Mouse (Mus musculus): ENCODE data around the gene Slc17a1. TPM values are rescaled to one million over a fixed set of nuclear protein-coding genes. Genes with fewer than 3 reads are reported as not detected.

The Slc17a1 gene
- total and polyA plus RNA-seq, 2 experiments from 2014 or later = not detected

DNA sequence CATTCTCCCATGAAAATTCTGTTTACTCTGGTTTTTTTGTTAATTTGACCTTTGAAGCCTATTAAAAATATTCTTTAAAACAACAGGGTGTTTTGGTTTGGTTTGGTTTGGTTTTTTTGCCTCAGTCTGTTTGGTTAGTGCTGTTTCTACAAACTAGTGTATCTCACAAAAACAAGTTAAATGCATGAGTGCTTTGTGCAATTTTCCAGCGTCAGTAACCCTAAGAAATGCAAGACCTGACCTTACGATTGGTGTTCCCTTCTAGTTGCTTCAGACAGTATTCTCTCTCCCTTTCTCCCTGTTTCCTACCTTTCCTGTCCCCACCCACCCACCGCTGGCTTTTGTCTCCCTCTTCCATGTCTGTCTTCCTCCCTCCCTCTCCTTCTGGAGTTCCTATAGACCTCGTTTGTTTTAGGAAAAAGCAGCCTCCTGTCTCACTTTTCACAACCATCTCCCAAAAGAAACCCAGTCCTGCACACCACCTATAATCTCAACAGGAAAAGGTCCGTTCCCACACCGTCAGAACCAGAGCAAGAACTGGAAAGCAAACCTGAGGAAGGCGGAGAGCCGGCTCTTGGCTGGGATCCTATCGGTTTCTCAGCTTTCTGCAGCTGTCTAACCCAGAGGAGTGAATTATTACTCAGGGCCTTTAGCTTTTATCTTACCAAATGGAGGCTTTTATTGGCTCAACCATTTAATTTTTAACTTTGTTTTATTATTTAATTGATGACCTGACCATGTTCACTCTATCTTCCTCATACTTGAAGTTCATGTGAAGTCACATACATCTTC is 47.0 kb downstream of the Slc17a1 start, which contains the start of gene Slc17a4:
Gene Slc17a4 (minus strand): TSS at position 634 of the 792 bp plus-strand sequence.
- WGBS = 78% methylated on average over 9 of the region's 9 CpGs
- TF ChIP-seq CTCF (IDR thresholded peaks at IDR 0.05) = no peak

DNA sequence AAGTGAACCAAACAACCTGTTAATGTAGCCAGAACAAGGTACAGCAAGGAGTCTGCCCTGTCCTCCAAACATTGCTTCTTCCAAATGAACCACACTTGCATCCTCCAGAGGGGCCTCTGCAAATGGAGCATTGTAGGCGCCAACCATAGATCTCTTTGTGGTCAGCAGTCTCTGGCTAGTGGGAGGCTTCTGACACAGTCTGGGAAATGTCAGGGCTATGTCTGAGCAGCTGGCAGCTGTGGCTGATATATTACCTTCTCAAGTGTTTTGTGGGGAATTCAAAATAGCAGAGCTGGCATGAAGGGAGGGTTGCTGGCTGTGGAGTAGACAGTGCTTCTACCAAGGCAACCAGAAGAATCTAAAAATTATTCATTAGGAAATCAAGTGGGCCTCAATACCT is 48.6 kb downstream of the Slc17a1 start:
- H3K4me1 ChIP-seq (ENCODE audit: insufficient read depth, low read length) = no peaks in the 10 kb centered on the region
- H3K27ac ChIP-seq (ENCODE audit: low read depth, low read length) = no peak overlapping the region
- H3K27me3 ChIP-seq (ENCODE audit: insufficient read depth, low read length) = no peaks in the 10 kb centered on the region
- ATAC-seq (ENCODE audit: low FRiP score) (no peak), DNase-seq (ENCODE audit: low spot score) (no peak)
- 100% methylated on average over 1 of the region's 1 CpGs for WGBS
- no peaks in the 10 kb centered on the region for H3K9me3 ChIP-seq (ENCODE audit: low read length)
- no peak overlapping the region for H3K4me3 ChIP-seq (ENCODE audit: low read depth, low read length)
- no peak overlapping the region for H3K9ac ChIP-seq (replicated peaks; ENCODE audit: low read length, poor library complexity, severe bottlenecking)
- TF ChIP-seq CTCF (IDR thresholded peaks at IDR 0.05) = no peak
- no peak overlapping the region for H3K4me2 ChIP-seq (ENCODE audit: low read depth, low read length, poor library complexity, severe bottlenecking)
- no peaks in the 10 kb centered on the region for H3K36me3 ChIP-seq (ENCODE audit: insufficient read depth, low read length)

More for the DNA sequence above, 47.0 kb downstream of the Slc17a1 start, which contains the start of gene Slc17a4:
- no peak for DNase-seq (ENCODE audit: low spot score)
- ATAC-seq (ENCODE audit: low FRiP score) = no peak
- Histone ChIP-seq H3K4me3 (ENCODE audit: low read depth, low read length) (no peak within 1 kb of the TSS), H3K27ac (ENCODE audit: low read depth, low read length) (no peak within 1 kb of the TSS), H3K4me2 (ENCODE audit: low read depth, low read length, poor library complexity, severe bottlenecking) (no peak within 1 kb of the TSS), H3K4me1 (ENCODE audit: insufficient read depth, low read length) (no peaks in the 10 kb centered on the region), H3K9ac (replicated peaks; ENCODE audit: low read length, poor library complexity, severe bottlenecking) (no peak within 1 kb of the TSS), H3K9me3 (ENCODE audit: low read length) (no peaks in the 10 kb centered on the region), H3K27me3 (ENCODE audit: insufficient read depth, low read length) (no peaks in the 10 kb centered on the region), H3K36me3 (ENCODE audit: insufficient read depth, low read length) (no peaks in the 10 kb centered on the region)

DNA sequence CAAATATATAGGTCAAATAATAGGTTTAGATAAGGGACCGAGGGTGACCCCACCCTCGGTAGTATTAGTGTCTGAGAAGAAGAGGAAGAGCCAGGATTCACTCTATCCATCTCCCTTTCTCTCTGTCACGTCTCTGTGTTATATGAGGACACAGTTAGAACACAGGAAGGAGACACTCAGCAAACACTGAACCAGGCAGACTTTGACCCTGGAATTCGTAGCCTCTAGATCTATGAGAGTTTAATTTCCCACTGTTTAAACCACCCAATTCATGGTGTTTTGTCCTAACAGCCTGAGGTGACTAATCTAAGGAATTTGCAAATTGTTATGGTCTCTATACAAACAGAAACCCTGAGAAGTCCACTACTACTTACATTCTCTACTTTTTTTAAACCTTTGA is 50.1 kb downstream of the Slc17a1 start:
- H3K36me3 ChIP-seq (ENCODE audit: insufficient read depth, low read length) = no peaks in the 10 kb centered on the region
- 82% methylated on average over 4 of the region's 4 CpGs for WGBS
- TF ChIP-seq CTCF (IDR thresholded peaks at IDR 0.05) = no peak
- H3K27ac ChIP-seq (ENCODE audit: low read depth, low read length) = no peak overlapping the region
- no peaks in the 10 kb centered on the region for H3K4me1 ChIP-seq (ENCODE audit: insufficient read depth, low read length)
- H3K27me3 ChIP-seq (ENCODE audit: insufficient read depth, low read length) = no peaks in the 10 kb centered on the region
- no peak overlapping the region for H3K9ac ChIP-seq (replicated peaks; ENCODE audit: low read length, poor library complexity, severe bottlenecking)
- no peak overlapping the region for H3K4me2 ChIP-seq (ENCODE audit: low read depth, low read length, poor library complexity, severe bottlenecking)
- ATAC-seq (ENCODE audit: low FRiP score) = no peak
- H3K4me3 ChIP-seq (ENCODE audit: low read depth, low read length) = no peak overlapping the region
- H3K9me3 ChIP-seq (ENCODE audit: low read length) = no peaks in the 10 kb centered on the region
- no peak for DNase-seq (ENCODE audit: low spot score)

DNA sequence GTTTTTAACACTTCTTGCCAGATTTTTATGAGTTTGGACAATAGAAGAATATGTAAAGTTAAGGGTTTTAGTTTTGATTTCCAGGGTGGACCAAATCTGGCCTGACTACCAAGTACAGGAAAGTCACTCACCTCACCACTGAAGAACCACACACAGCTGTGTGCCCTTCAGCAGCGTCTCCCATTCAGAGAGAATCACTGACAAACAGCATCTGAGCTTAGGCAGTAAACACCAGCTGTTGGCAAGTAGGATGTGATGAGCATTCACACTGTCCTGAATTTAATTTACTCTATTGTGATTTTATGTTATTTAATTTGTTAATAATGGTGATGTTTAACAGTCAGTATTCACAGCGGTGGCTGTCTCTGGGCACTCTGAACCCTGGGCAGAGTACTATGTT is 58.2 kb downstream of the Slc17a1 start:
- no peak overlapping the region for H3K9ac ChIP-seq (replicated peaks; ENCODE audit: low read length, poor library complexity, severe bottlenecking)
- H3K4me3 ChIP-seq (ENCODE audit: low read depth, low read length) = no peak overlapping the region
- H3K4me2 ChIP-seq (ENCODE audit: low read depth, low read length, poor library complexity, severe bottlenecking) = no peak overlapping the region
- ATAC-seq (ENCODE audit: low FRiP score) (no peak), DNase-seq (ENCODE audit: low spot score) (no peak)
- no peaks in the 10 kb centered on the region for H3K27me3 ChIP-seq (ENCODE audit: insufficient read depth, low read length)
- no peak for TF ChIP-seq CTCF (IDR thresholded peaks at IDR 0.05)
- WGBS = 79% methylated on average over 2 of the region's 2 CpGs
- H3K4me1 ChIP-seq (ENCODE audit: insufficient read depth, low read length) = no peaks in the 10 kb centered on the region
- no peaks in the 10 kb centered on the region for H3K36me3 ChIP-seq (ENCODE audit: insufficient read depth, low read length)
- no peaks in the 10 kb centered on the region for H3K9me3 ChIP-seq (ENCODE audit: low read length)
- H3K27ac ChIP-seq (ENCODE audit: low read depth, low read length) = no peak overlapping the region

DNA sequence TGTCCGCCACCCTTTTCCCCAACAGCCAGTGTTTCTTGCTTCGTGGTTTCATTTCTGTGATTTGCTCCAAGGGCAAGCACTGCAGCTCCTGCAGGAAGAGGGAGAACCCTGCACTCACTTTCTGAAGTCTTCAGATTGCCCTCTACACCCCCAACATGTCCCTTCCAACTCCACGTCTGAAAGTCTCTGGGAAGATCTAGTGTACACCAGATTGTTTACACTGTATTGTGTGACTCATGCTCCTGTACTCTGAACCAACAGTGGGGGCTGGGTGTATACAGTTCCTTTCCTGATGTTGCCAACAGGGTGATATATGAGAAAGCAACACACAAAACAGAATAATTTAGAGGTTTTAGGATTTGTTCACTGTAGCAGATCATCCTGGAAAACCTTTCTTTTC is 61.1 kb downstream of the Slc17a1 start:
- Histone ChIP-seq H3K4me1 (ENCODE audit: insufficient read depth, low read length) (no peaks in the 10 kb centered on the region), H3K27ac (ENCODE audit: low read depth, low read length) (no peak overlapping the region), H3K36me3 (ENCODE audit: insufficient read depth, low read length) (no peaks in the 10 kb centered on the region), H3K4me3 (ENCODE audit: low read depth, low read length) (no peak overlapping the region), H3K9me3 (ENCODE audit: low read length) (no peaks in the 10 kb centered on the region), H3K9ac (replicated peaks; ENCODE audit: low read length, poor library complexity, severe bottlenecking) (no peak overlapping the region), H3K27me3 (ENCODE audit: insufficient read depth, low read length) (no peaks in the 10 kb centered on the region), H3K4me2 (ENCODE audit: low read depth, low read length, poor library complexity, severe bottlenecking) (no peak overlapping the region)
- no peak for DNase-seq (ENCODE audit: low spot score)
- WGBS = 74% methylated on average over 3 of the region's 3 CpGs
- no peak for TF ChIP-seq CTCF (IDR thresholded peaks at IDR 0.05)
- no peak for ATAC-seq (ENCODE audit: low FRiP score)

DNA sequence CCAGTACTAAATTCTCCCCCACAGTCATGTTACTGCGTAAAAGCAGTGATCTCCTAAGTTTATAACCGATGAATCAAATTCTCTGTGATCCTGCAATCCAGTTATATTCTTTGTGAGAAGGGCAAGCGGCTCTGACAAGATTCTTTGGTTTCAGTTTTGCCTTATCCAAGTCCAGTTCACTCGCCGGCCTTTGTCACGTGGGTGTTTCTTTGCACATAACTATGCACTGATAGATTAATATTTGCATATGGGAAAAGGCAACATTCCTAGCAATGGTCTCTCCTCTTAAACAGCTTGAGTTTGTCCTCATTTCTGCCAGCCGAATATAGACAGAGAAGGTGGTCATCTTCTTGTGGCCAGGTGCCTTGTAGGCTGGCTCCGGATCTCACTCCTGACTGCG is 62.9 kb downstream of the Slc17a1 start:
- Histone ChIP-seq H3K4me3 (ENCODE audit: low read depth, low read length) (no peak overlapping the region), H3K36me3 (ENCODE audit: insufficient read depth, low read length) (no peaks in the 10 kb centered on the region), H3K9me3 (ENCODE audit: low read length) (no peaks in the 10 kb centered on the region), H3K9ac (replicated peaks; ENCODE audit: low read length, poor library complexity, severe bottlenecking) (no peak overlapping the region), H3K4me2 (ENCODE audit: low read depth, low read length, poor library complexity, severe bottlenecking) (no peak overlapping the region), H3K4me1 (ENCODE audit: insufficient read depth, low read length) (no peaks in the 10 kb centered on the region), H3K27ac (ENCODE audit: low read depth, low read length) (no peak overlapping the region), H3K27me3 (ENCODE audit: insufficient read depth, low read length) (no peaks in the 10 kb centered on the region)
- no peak for DNase-seq (ENCODE audit: low spot score)
- no peak for TF ChIP-seq CTCF (IDR thresholded peaks at IDR 0.05)
- no peak for ATAC-seq (ENCODE audit: low FRiP score)
- WGBS = 94% methylated on average over 9 of the region's 9 CpGs

Data from midbrain, postnatal 0 days (tissue).